Mouse (Mus musculus): ENCODE results near the gene Gm42742. TPM values are rescaled to one million over a fixed set of nuclear protein-coding genes. Genes with fewer than 3 reads are reported as not detected.

The Gm42742 gene
- polyA plus RNA-seq, 1 experiment from 2014 or later = 41.9 TPM

GRCm38 (mm10) chr7:127019306-127019960, 1.5 kb downstream of the Gm42742 start:
- WGBS = 80% methylated on average over 14 of the region's 14 CpGs

GRCm38 (mm10) chr7:127018416-127019305, 2.2 kb downstream of the Gm42742 start:
- Histone ChIP-seq H3K36me3 (ENCODE audit: control insufficient read depth, insufficient read depth, low read length) (peaks cover 34% of the 10 kb centered on the region), H3K27ac (replicated peaks in 1 of 2; ENCODE audit: control insufficient read depth in 1 of 2, insufficient read depth in 1 of 2, low read depth in 2 of 2, low read length in 2 of 2) (no peak overlapping the region), H3K4me3 (ENCODE audit: control insufficient read depth in 1 of 2, insufficient read depth in 1 of 2, low read depth in 1 of 2, low read length in 2 of 2) (no peak overlapping the region), H3K27me3 (ENCODE audit: control insufficient read depth, insufficient read depth, low read length) (no peaks in the 10 kb centered on the region), H3K9ac (ENCODE audit: low read length) (no peak overlapping the region; the same call in 1 of the 2 replicates), H3K9me3 (ENCODE audit: control insufficient read depth, low read length) (no peaks in the 10 kb centered on the region), H3K4me1 (ENCODE audit: control insufficient read depth in 2 of 2, insufficient read depth in 2 of 2, low read length in 2 of 2) (peaks cover 27 to 65% of the 10 kb centered on the region in 2 experiments), H3K4me2 (ENCODE audit: low read length) (no peak overlapping the region)
- WGBS = 72% methylated on average over 15 of the region's 15 CpGs
- ATAC-seq (ENCODE audit: insufficient number of reproducible peaks, insufficient read depth, low FRiP score, low read depth) = no peak

More at GRCm38 (mm10) chr7:127019306-127019960, 1.5 kb downstream of the Gm42742 start:
- H3K4me2 ChIP-seq (ENCODE audit: low read length) = no peak overlapping the region
- ATAC-seq (ENCODE audit: insufficient number of reproducible peaks, insufficient read depth, low FRiP score, low read depth) = no peak
- peaks cover 41% of the 10 kb centered on the region for H3K36me3 ChIP-seq (ENCODE audit: control insufficient read depth, insufficient read depth, low read length)
- H3K4me1 ChIP-seq (ENCODE audit: control insufficient read depth in 2 of 2, insufficient read depth in 2 of 2, low read length in 2 of 2) = peaks cover 32 to 68% of the 10 kb centered on the region in 2 experiments
- H3K9me3 ChIP-seq (ENCODE audit: control insufficient read depth, low read length) = no peaks in the 10 kb centered on the region
- no peak overlapping the region; the same call in 1 of the 2 replicates for H3K9ac ChIP-seq (ENCODE audit: low read length)
- no peaks in the 10 kb centered on the region for H3K27me3 ChIP-seq (ENCODE audit: control insufficient read depth, insufficient read depth, low read length)
- no peak overlapping the region for H3K4me3 ChIP-seq (ENCODE audit: control insufficient read depth in 1 of 2, insufficient read depth in 1 of 2, low read depth in 1 of 2, low read length in 2 of 2)
- H3K27ac ChIP-seq (replicated peaks in 1 of 2; ENCODE audit: control insufficient read depth in 1 of 2, insufficient read depth in 1 of 2, low read depth in 2 of 2, low read length in 2 of 2) = no peak overlapping the region

- peak overlapping the region; percentile 25; the same call in 1 of the 2 replicates for H3K9ac ChIP-seq (ENCODE audit: low read length)
- no peak overlapping the region for H3K27ac ChIP-seq (replicated peaks in 1 of 2; ENCODE audit: control insufficient read depth in 1 of 2, insufficient read depth in 1 of 2, low read depth in 2 of 2, low read length in 2 of 2)
- no peak overlapping the region for H3K4me2 ChIP-seq (ENCODE audit: low read length)
- H3K36me3 ChIP-seq (ENCODE audit: control insufficient read depth, insufficient read depth, low read length) = peaks cover 34% of the 10 kb centered on the region
- peaks cover 27 to 62% of the 10 kb centered on the region in 2 experiments for H3K4me1 ChIP-seq (ENCODE audit: control insufficient read depth in 2 of 2, insufficient read depth in 2 of 2, low read length in 2 of 2)
- 47% methylated on average over 6 of the region's 6 CpGs for WGBS
- H3K27me3 ChIP-seq (ENCODE audit: control insufficient read depth, insufficient read depth, low read length) = no peaks in the 10 kb centered on the region
- H3K4me3 ChIP-seq (ENCODE audit: control insufficient read depth in 1 of 2, insufficient read depth in 1 of 2, low read depth in 1 of 2, low read length in 2 of 2) = no peak overlapping the region
- ATAC-seq (ENCODE audit: insufficient number of reproducible peaks, insufficient read depth, low FRiP score, low read depth) = no peak
- H3K9me3 ChIP-seq (ENCODE audit: control insufficient read depth, low read length) = no peaks in the 10 kb centered on the region
Observed at GRCm38 (mm10) chr7:127017950-127018345, 2.9 kb downstream of the Gm42742 start.

- peak within 1 kb of the TSS; percentile 81 to 94 for H3K4me3 ChIP-seq (ENCODE audit: control insufficient read depth in 1 of 2, insufficient read depth in 1 of 2, low read depth in 1 of 2, low read length in 2 of 2)
- H3K9ac ChIP-seq (ENCODE audit: low read length) = peak within 1 kb of the TSS; percentile 94
- peaks cover 27 to 55% of the 10 kb centered on the region in 2 experiments for H3K4me1 ChIP-seq (ENCODE audit: control insufficient read depth in 2 of 2, insufficient read depth in 2 of 2, low read length in 2 of 2)
Observed at GRCm38 (mm10) chr7:127016971-127017949, 3.6 kb downstream of the Gm42742 start, which contains the start of gene Pagr1a. Gene Pagr1a (minus strand): TSS chr7:127017352.

GRCm38 (mm10) chr7:127016486-127016938, 4.4 kb downstream of the Gm42742 start:
- Histone ChIP-seq H3K4me3 (ENCODE audit: control insufficient read depth in 1 of 2, insufficient read depth in 1 of 2, low read depth in 1 of 2, low read length in 2 of 2) (peak overlapping the region; percentile 81 to 94), H3K27me3 (ENCODE audit: control insufficient read depth, insufficient read depth, low read length) (no peaks in the 10 kb centered on the region), H3K4me2 (ENCODE audit: low read length) (peak overlapping the region; percentile 81), H3K9ac (ENCODE audit: low read length) (peak overlapping the region; percentile 94), H3K4me1 (ENCODE audit: control insufficient read depth in 2 of 2, insufficient read depth in 2 of 2, low read length in 2 of 2) (peaks cover 26 to 47% of the 10 kb centered on the region in 2 experiments), H3K9me3 (ENCODE audit: control insufficient read depth, low read length) (no peaks in the 10 kb centered on the region), H3K36me3 (ENCODE audit: control insufficient read depth, insufficient read depth, low read length) (peaks cover 31% of the 10 kb centered on the region), H3K27ac (replicated peaks in 1 of 2; ENCODE audit: control insufficient read depth in 1 of 2, insufficient read depth in 1 of 2, low read depth in 2 of 2, low read length in 2 of 2) (peak overlapping the region; percentile 94 to 98)
- ATAC-seq (ENCODE audit: insufficient number of reproducible peaks, insufficient read depth, low FRiP score, low read depth) = peak; percentile 55
- WGBS = 1% methylated on average over 22 of the region's 22 CpGs

More at GRCm38 (mm10) chr7:127016971-127017949, 3.6 kb downstream of the Gm42742 start, which contains the start of gene Pagr1a:
- 5% methylated on average over 39 of the region's 39 CpGs for WGBS
- H3K27me3 ChIP-seq (ENCODE audit: control insufficient read depth, insufficient read depth, low read length) = no peaks in the 10 kb centered on the region
- H3K4me2 ChIP-seq (ENCODE audit: low read length) = peak within 1 kb of the TSS; percentile 81
- H3K36me3 ChIP-seq (ENCODE audit: control insufficient read depth, insufficient read depth, low read length) = peaks cover 34% of the 10 kb centered on the region
- ATAC-seq (ENCODE audit: insufficient number of reproducible peaks, insufficient read depth, low FRiP score, low read depth) = peak; percentile 75
- H3K27ac ChIP-seq (replicated peaks in 1 of 2; ENCODE audit: control insufficient read depth in 1 of 2, insufficient read depth in 1 of 2, low read depth in 2 of 2, low read length in 2 of 2) = peak within 1 kb of the TSS; percentile 94 to 98
- no peaks in the 10 kb centered on the region for H3K9me3 ChIP-seq (ENCODE audit: control insufficient read depth, low read length)

- H3K4me3 ChIP-seq (ENCODE audit: control insufficient read depth in 1 of 2, insufficient read depth in 1 of 2, low read depth in 1 of 2, low read length in 2 of 2) = peak within 1 kb of the TSS; percentile 81 to 94
- no peak for ATAC-seq (ENCODE audit: insufficient number of reproducible peaks, insufficient read depth, low FRiP score, low read depth)
- H3K9me3 ChIP-seq (ENCODE audit: control insufficient read depth, low read length) = no peaks in the 10 kb centered on the region
- no peaks in the 10 kb centered on the region for H3K27me3 ChIP-seq (ENCODE audit: control insufficient read depth, insufficient read depth, low read length)
- H3K27ac ChIP-seq (replicated peaks in 1 of 2; ENCODE audit: control insufficient read depth in 1 of 2, insufficient read depth in 1 of 2, low read depth in 2 of 2, low read length in 2 of 2) = peak within 1 kb of the TSS; percentile 94 to 98
- H3K36me3 ChIP-seq (ENCODE audit: control insufficient read depth, insufficient read depth, low read length) = peaks cover 31% of the 10 kb centered on the region
- peaks cover 23 to 45% of the 10 kb centered on the region in 2 experiments for H3K4me1 ChIP-seq (ENCODE audit: control insufficient read depth in 2 of 2, insufficient read depth in 2 of 2, low read length in 2 of 2)
- peak within 1 kb of the TSS; percentile 94 for H3K9ac ChIP-seq (ENCODE audit: low read length)
- peak within 1 kb of the TSS; percentile 81 for H3K4me2 ChIP-seq (ENCODE audit: low read length)
Observed at GRCm38 (mm10) chr7:127016481-127016485, 4.6 kb downstream of the Gm42742 start, which contains the start of gene Pagr1b. Gene Pagr1b (minus strand): TSS chr7:127016484.

GRCm38 (mm10) chr7:127016081-127016480, 4.8 kb downstream of the Gm42742 start:
- WGBS = 3% methylated on average over 10 of the region's 10 CpGs
- Histone ChIP-seq H3K27ac (replicated peaks in 1 of 2; ENCODE audit: control insufficient read depth in 1 of 2, insufficient read depth in 1 of 2, low read depth in 2 of 2, low read length in 2 of 2) (peak overlapping the region; percentile 94 to 98), H3K27me3 (ENCODE audit: control insufficient read depth, insufficient read depth, low read length) (no peaks in the 10 kb centered on the region), H3K4me3 (ENCODE audit: control insufficient read depth in 1 of 2, insufficient read depth in 1 of 2, low read depth in 1 of 2, low read length in 2 of 2) (peak overlapping the region; percentile 81 to 94), H3K9ac (ENCODE audit: low read length) (peak overlapping the region; percentile 94), H3K36me3 (ENCODE audit: control insufficient read depth, insufficient read depth, low read length) (peaks cover 31% of the 10 kb centered on the region), H3K4me1 (ENCODE audit: control insufficient read depth in 2 of 2, insufficient read depth in 2 of 2, low read length in 2 of 2) (peaks cover 22 to 43% of the 10 kb centered on the region in 2 experiments), H3K4me2 (ENCODE audit: low read length) (peak overlapping the region; percentile 81), H3K9me3 (ENCODE audit: control insufficient read depth, low read length) (no peaks in the 10 kb centered on the region)
- ATAC-seq (ENCODE audit: insufficient number of reproducible peaks, insufficient read depth, low FRiP score, low read depth) = peak; percentile 16; the same call in 1 of the 2 replicates
